Mouse (Mus musculus) urinary bladder, postnatal 36 days (tissue): ENCODE measurements around the gene Jmjd8.
A peak's percentile ranks its signal among the peaks of the same experiment; 100 is the strongest.

ENCODE experiments used
- DNase-seq, 2 experiments: peaks; one replicate each; pipeline ENCODE4 v3.0.0; 2022; ENCODE audit warnings: low spot score in 2 of 2, mixed read lengths in 1 of 2

Gene Jmjd8

GRCm38 (mm10) chr17:25832436-25833290 is 4.0 kb downstream of the Jmjd8 start:
- peak; percentile 99 for DNase-seq

DNA sequence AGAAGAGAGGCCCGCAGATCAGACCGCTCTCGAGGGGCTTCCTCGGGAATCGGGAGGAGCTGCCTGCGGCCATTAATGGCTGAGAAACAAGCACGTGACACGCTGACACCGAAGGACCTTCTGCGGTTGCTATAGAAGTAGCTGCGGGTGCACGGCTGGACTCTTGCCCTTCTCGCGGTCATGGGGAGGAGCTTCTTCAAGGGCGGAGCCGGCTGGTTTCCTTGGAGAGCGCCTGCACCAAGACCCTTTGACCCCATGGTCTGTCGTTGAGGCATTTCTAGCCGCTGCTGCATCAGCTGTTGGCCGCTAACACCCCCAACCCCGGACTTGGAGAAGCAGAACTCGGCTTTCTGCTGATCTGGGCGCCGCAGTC is 4.6 kb downstream of the Jmjd8 start, which contains the start of gene Stub1:
Stub1 (minus strand) TSS at position 114 of the 373 bp plus-strand sequence.
- peak; percentile 83 to 93 for DNase-seq

- no peak for DNase-seq
These were observed 5.4 kb downstream of the Jmjd8 start for GRCm38 (mm10) chr17:25833961-25834594.

- no peak for DNase-seq
These were observed 6.0 kb downstream of the Jmjd8 start for GRCm38 (mm10) chr17:25834595-25835222.

GRCm38 (mm10) chr17:25835301-25835700 is 6.6 kb downstream of the Jmjd8 start:
- no peak for DNase-seq

DNA sequence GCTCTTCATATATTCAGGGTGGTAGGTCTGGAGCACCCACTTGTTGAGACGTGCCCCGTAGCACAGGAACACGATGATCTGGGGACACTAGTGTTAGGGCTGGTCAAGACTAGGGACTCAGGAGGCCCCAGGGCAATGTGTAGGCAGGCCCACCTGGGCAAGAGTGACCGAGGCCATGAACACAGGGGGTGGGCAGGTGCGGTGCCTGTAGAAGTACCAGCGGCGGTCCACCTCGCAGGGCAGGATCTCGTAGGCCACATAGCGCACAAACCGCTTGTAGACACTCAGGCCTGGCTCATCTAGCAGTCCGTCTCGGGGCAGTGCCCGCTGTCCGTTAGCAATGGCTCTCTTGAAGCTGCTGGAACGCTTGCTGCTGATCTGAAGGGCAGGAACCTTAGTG is 7.1 kb downstream of the Jmjd8 start:
- DNase-seq = no peak

- DNase-seq = peak in 1 of 2 experiments; percentile 62
These were observed 7.9 kb downstream of the Jmjd8 start for GRCm38 (mm10) chr17:25836397-25837075.

DNA sequence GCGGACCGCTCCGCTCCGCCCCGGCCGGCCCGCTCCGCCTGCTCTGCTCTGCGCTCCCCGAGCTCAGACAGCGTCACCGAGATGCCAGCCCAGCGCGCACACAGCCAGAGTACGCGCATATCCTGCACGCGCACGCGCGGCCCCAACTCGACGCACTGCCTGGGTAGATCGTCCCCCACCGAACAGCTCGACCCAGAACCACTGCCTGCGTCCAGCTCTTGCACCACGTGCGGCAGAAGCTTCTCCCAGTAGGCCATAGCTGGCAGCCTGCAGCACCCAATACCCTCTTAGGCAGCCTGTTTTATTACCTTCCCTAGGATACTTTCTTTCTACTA is 8.4 kb downstream of the Jmjd8 start, which contains the start of gene Rhbdl1:
Rhbdl1 (minus strand) TSS at position 220 of the 335 bp plus-strand sequence.
- DNase-seq = peak in 1 of 2 experiments; percentile 79

- no peak for DNase-seq
These were observed 8.9 kb downstream of the Jmjd8 start for GRCm38 (mm10) chr17:25837533-25837932.

GRCm38 (mm10) chr17:25838904-25839303 is 10.2 kb downstream of the Jmjd8 start:
- DNase-seq = no peak

GRCm38 (mm10) chr17:25839455-25840235 is 11.0 kb downstream of the Jmjd8 start:
- DNase-seq = no peak

DNA sequence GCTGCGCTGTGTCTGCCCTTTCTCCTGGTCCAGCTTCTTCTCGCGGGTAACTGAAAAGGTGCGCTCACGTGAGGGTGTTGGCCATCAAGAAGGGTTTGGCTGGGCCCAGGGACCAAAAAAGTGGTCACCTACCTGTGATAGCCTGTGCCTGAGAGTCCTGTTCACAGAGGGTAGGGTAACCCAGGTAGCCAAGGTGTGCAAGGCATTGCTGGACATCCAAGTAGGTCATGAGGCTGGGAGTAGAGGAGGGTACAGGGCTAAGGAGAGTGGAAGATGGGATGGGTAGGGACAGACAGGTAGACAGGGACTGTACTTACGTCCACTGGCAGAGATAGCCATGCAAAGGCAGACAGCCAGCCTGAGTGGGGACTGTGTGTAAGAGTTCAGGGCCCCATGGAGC is 11.9 kb downstream of the Jmjd8 start:
- no peak for DNase-seq

GRCm38 (mm10) chr17:25841117-25841880 is 12.6 kb downstream of the Jmjd8 start, which contains the start of gene Gm20683:
Gene Gm20683 (minus strand): TSS chr17:25841763.
- DNase-seq = no peak

DNA sequence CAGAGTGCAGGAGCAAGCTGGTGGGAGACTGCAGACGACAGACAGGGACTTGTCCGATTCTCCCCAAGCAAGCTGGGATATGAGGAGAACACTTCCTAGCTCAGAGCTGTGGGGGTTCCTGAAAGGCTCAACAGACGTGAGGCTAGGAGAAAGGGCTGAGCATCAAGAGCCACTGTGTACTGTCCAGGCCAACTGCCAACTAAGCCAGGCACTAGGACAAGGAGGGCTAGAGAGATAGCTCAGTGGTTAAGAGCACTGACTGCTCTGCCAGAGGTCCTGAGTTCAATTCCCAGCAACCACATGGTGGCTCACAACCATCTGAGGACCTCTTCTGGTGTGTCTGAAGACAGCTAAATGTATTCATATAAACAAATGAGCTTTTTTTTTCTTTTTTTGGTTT is 13.8 kb downstream of the Jmjd8 start:
- DNase-seq = no peak

GRCm38 (mm10) chr17:25843122-25843521 is 14.5 kb downstream of the Jmjd8 start:
- DNase-seq = no peak

GRCm38 (mm10) chr17:25843636-25844395 is 15.1 kb downstream of the Jmjd8 start:
- no peak for DNase-seq

GRCm38 (mm10) chr17:25844396-25844901 is 15.8 kb downstream of the Jmjd8 start, which contains the start of gene Rhot2:
Gene Rhot2 (minus strand): TSS chr17:25844851.
- peak; percentile 91 to 97 for DNase-seq

- no peak for DNase-seq
These were observed 31.6 kb downstream of the Jmjd8 start for GRCm38 (mm10) chr17:25860229-25860628.
